Mouse (Mus musculus) heart, adult 2 months (tissue): ENCODE results near the gene Timm8b.

ENCODE experiments used
- CTCF ChIP-seq: fragments of 200-600 bp; IDR thresholded peaks from 2 replicates; pipeline ENCODE4 v1.8.1; 2022; ENCODE audit warnings: antibody characterized with exemption, mild to moderate bottlenecking, moderate library complexity
- EP300 ChIP-seq: fragments of 200-500 bp; IDR thresholded peaks from 2 replicates; pipeline ENCODE4 v1.6.1; 2011; ENCODE audit warnings: low read depth, low read length, control low read depth; ENCODE audit not compliant: insufficient read depth
- POLR2A ChIP-seq: fragments of 200-500 bp; IDR thresholded peaks from 2 replicates; pipeline ENCODE4 v1.6.1; 2011; ENCODE audit warnings: mild to moderate bottlenecking, low read depth, low read length, control low read depth; ENCODE audit not compliant: insufficient read depth

DNA sequence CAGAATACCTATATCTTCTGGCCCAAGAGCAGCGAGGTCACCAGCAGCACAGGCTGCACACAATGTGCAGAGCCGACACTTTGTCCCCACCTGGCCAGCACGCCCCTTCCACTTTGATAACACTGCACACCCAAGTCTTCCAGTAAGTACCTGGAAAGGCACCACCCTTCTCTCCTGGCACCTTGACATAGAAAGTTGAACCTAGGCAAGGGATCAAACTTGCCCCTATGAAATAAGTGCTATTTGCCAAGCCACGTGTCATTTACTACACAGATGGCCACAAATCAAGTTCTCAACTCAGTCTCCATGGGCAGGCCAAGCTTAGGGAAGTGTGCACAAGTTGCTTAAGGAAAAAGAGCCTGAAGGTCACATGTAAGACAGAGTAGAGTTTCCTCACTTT lies 16.8 kb upstream of the Timm8b start:
- TF ChIP-seq CTCF (no peak), POLR2A (no peak), EP300 (no peak)
